Mouse (Mus musculus) small intestine, adult 2 months (tissue): ENCODE data around the gene Gpatch2.

Experiments used
- CTCF ChIP-seq: fragments of 200-500 bp; IDR thresholded peaks from 2 replicates; pipeline ENCODE4 v1.5.1; 2012; ENCODE audit warnings: low read depth, mild to moderate bottlenecking, control low read depth, inconsistent platforms, low read length, moderate library complexity, mixed read lengths; ENCODE audit not compliant: insufficient replicate concordance, insufficient read length; ENCODE audit errors: extremely low read depth
- POLR2A ChIP-seq: fragments of 200-500 bp; IDR thresholded peaks from 2 replicates; pipeline ENCODE4 v1.6.1; 2012; ENCODE audit warnings: low read depth, mild to moderate bottlenecking, control low read depth, inconsistent platforms, low read length, moderate library complexity

GRCm38 (mm10) chr1:187373506-187373905, 158.2 kb downstream of the Gpatch2 start:
- TF ChIP-seq POLR2A (no peak), CTCF (no peak)
